Mouse (Mus musculus) liver, postnatal 0 days (tissue): ENCODE data around the gene Uox.

Experiments used
- CTCF ChIP-seq: sonication (generic); IDR thresholded peaks from 2 replicates; pipeline ENCODE4 v1.5.1; 2016; ENCODE audit warnings: antibody characterized with exemption, low read depth
- EP300 ChIP-seq: IDR thresholded peaks from 2 replicates; pipeline ENCODE4 v1.6.1; 2016; ENCODE audit warnings: antibody characterized with exemption, low read depth, mild to moderate bottlenecking

- TF ChIP-seq CTCF: no peak
- TF ChIP-seq EP300: no peak
Observed at GRCm38 (mm10) chr3:146586616-146587015, 16.4 kb downstream of the Uox start.
